Mouse (Mus musculus): ENCODE data around the gene Adgrl1. TPM values are rescaled to one million over a fixed set of nuclear protein-coding genes. Genes with fewer than 3 reads are reported as not detected.

Adgrl1 gene
- polyA plus RNA-seq (2012; rRNA removed), result 81.1 and 86.4 TPM in 2 replicates

GRCm38 (mm10) chr8:83899363-83900252 lies at the start of gene Adgrl1:
Adgrl1 (plus strand) TSS chr8:83900105.
- peak within 1 kb of the TSS; percentile 74 for H3K4me3 ChIP-seq (replicated peaks; ENCODE audit: extremely low read depth, low read depth, low read length)
- H3K4me1 ChIP-seq (ENCODE audit: control insufficient read depth, insufficient read depth, low read length), result peaks cover 2% of the 10 kb centered on the region
- under 1% methylated on average over 70 of the region's 70 CpGs for WGBS
- DNase-seq, result peak; percentile 86
- no peak for TF ChIP-seq POLR2A (IDR thresholded peaks at IDR 0.05; ENCODE audit: borderline replicate concordance, extremely low read depth, low read depth, low read length)
- no peak for TF ChIP-seq CTCF (IDR thresholded peaks at IDR 0.05; ENCODE audit: insufficient read depth, low read length)

GRCm38 (mm10) chr8:83852329-83852728 lies 47.6 kb upstream of the Adgrl1 start:
- WGBS, result 30% methylated on average over 8 of the region's 8 CpGs
- H3K4me3 ChIP-seq (replicated peaks; ENCODE audit: extremely low read depth, low read depth, low read length), result no peak overlapping the region
- TF ChIP-seq POLR2A (IDR thresholded peaks at IDR 0.05; ENCODE audit: borderline replicate concordance, extremely low read depth, low read depth, low read length), result no peak
- no peak for TF ChIP-seq CTCF (IDR thresholded peaks at IDR 0.05; ENCODE audit: insufficient read depth, low read length)
- DNase-seq, result no peak
- no peaks in the 10 kb centered on the region for H3K4me1 ChIP-seq (ENCODE audit: control insufficient read depth, insufficient read depth, low read length)

- no peak for DNase-seq
- no peaks in the 10 kb centered on the region for H3K4me1 ChIP-seq (ENCODE audit: control insufficient read depth, insufficient read depth, low read length)
- 39% methylated on average over 3 of the region's 3 CpGs for WGBS
- no peak overlapping the region for H3K4me3 ChIP-seq (replicated peaks; ENCODE audit: extremely low read depth, low read depth, low read length)
- no peak for TF ChIP-seq CTCF (IDR thresholded peaks at IDR 0.05; ENCODE audit: insufficient read depth, low read length)
- no peak for TF ChIP-seq POLR2A (IDR thresholded peaks at IDR 0.05; ENCODE audit: borderline replicate concordance, extremely low read depth, low read depth, low read length)
These were observed 46.4 kb upstream of the Adgrl1 start for GRCm38 (mm10) chr8:83853323-83854050.

- 74% methylated on average over 6 of the region's 6 CpGs for WGBS
- DNase-seq, result no peak
- Histone ChIP-seq H3K4me3 (replicated peaks; ENCODE audit: extremely low read depth, low read depth, low read length) (no peak overlapping the region), H3K4me1 (ENCODE audit: control insufficient read depth, insufficient read depth, low read length) (no peaks in the 10 kb centered on the region)
- TF ChIP-seq CTCF (IDR thresholded peaks at IDR 0.05; ENCODE audit: insufficient read depth, low read length) (no peak), POLR2A (IDR thresholded peaks at IDR 0.05; ENCODE audit: borderline replicate concordance, extremely low read depth, low read depth, low read length) (no peak)
These were observed 43.3 kb upstream of the Adgrl1 start for GRCm38 (mm10) chr8:83856486-83857065.

GRCm38 (mm10) chr8:83862439-83863268 lies 37.3 kb upstream of the Adgrl1 start:
- Histone ChIP-seq H3K4me3 (replicated peaks; ENCODE audit: extremely low read depth, low read depth, low read length) (no peak overlapping the region), H3K4me1 (ENCODE audit: control insufficient read depth, insufficient read depth, low read length) (peaks cover 3% of the 10 kb centered on the region; the same call in 1 of the 2 replicates)
- TF ChIP-seq POLR2A (IDR thresholded peaks at IDR 0.05; ENCODE audit: borderline replicate concordance, extremely low read depth, low read depth, low read length) (no peak), CTCF (IDR thresholded peaks at IDR 0.05; ENCODE audit: insufficient read depth, low read length) (no peak)
- 18% methylated on average over 24 of the region's 24 CpGs for WGBS
- no peak for DNase-seq

- Histone ChIP-seq H3K4me3 (replicated peaks; ENCODE audit: extremely low read depth, low read depth, low read length) (peak overlapping the region; percentile 80), H3K4me1 (ENCODE audit: control insufficient read depth, insufficient read depth, low read length) (peaks cover 8% of the 10 kb centered on the region)
- WGBS, result 1% methylated on average over 54 of the region's 66 CpGs
- DNase-seq, result peak; percentile 55
- TF ChIP-seq POLR2A (IDR thresholded peaks at IDR 0.05; ENCODE audit: borderline replicate concordance, extremely low read depth, low read depth, low read length) (peak; percentile 70; the same call in 1 of the 2 replicates), CTCF (IDR thresholded peaks at IDR 0.05; ENCODE audit: insufficient read depth, low read length) (no peak)
These were observed 24.8 kb upstream of the Adgrl1 start for GRCm38 (mm10) chr8:83874881-83875655.

GRCm38 (mm10) chr8:83875656-83876040 lies 24.3 kb upstream of the Adgrl1 start:
- peak; percentile 40 for DNase-seq
- WGBS, result under 1% methylated on average over 10 of the region's 11 CpGs
- no peak for TF ChIP-seq CTCF (IDR thresholded peaks at IDR 0.05; ENCODE audit: insufficient read depth, low read length)
- TF ChIP-seq POLR2A (IDR thresholded peaks at IDR 0.05; ENCODE audit: borderline replicate concordance, extremely low read depth, low read depth, low read length), result no peak

More at GRCm38 (mm10) chr8:83875656-83876040, 24.3 kb upstream of the Adgrl1 start:
- Histone ChIP-seq H3K4me1 (ENCODE audit: control insufficient read depth, insufficient read depth, low read length) (peaks cover 8% of the 10 kb centered on the region), H3K4me3 (replicated peaks; ENCODE audit: extremely low read depth, low read depth, low read length) (peak overlapping the region; percentile 1)
